8 mouse cellular contexts compared by ENCODE assay signal in genomic region chr9:70140340-70140739, GRCm38 (mm10). TPM values are rescaled to one million over a fixed set of nuclear protein-coding genes. Genes with fewer than 3 reads are reported as not detected.
A peak's percentile ranks its signal among the peaks of the same experiment; 100 is the strongest.
DNase-seq lines count a peak whose midpoint lies in the region; ATAC-seq and TF ChIP-seq lines count a peak whose summit lies in the region.

No protein-coding gene starts in this region.

- no peaks in the 10 kb centered on the region for H3K27me3 ChIP-seq in heart, adult 2 months (ENCODE audit: control insufficient read depth, insufficient read depth, low read length)
- peaks cover 8% of the 10 kb centered on the region; the same call in 1 of the 2 replicates for H3K27me3 ChIP-seq in heart, postnatal 0 days (ENCODE audit: control insufficient read depth, insufficient read depth, low read length)
- peaks cover 64% of the 10 kb centered on the region for H3K27me3 ChIP-seq in liver, embryonic 12.5 days (replicated peaks)

- H3K9ac ChIP-seq in heart, adult 2 months (ENCODE audit: low read depth, low read length): no peak overlapping the region
- H3K9ac ChIP-seq in heart, postnatal 0 days (replicated peaks; ENCODE audit: low read depth, low read length): no peak overlapping the region
- H3K9ac ChIP-seq in liver, embryonic 12.5 days: no peak overlapping the region

- DNase-seq in heart, adult 2 months: no peak
- DNase-seq in heart, postnatal 36 days: no peak
- peak; percentile 18 for DNase-seq in CD4-positive helper T cell, adult 2 months (ENCODE audit: low read depth, low spot score)
- no peak for DNase-seq in heart, postnatal 0 days (ENCODE audit: low spot score)
- DNase-seq in spleen, postnatal 4 days (ENCODE audit: low spot score in 2 of 2): no peak
- DNase-seq in lung, postnatal 14 days: no peak

- no peaks in the 10 kb centered on the region for H3K36me3 ChIP-seq in heart, adult 2 months (ENCODE audit: control insufficient read depth, insufficient read depth, low read length)
- H3K36me3 ChIP-seq in heart, postnatal 0 days (replicated peaks; ENCODE audit: control insufficient read depth, insufficient read depth, low read length): no peaks in the 10 kb centered on the region
- H3K36me3 ChIP-seq in liver, embryonic 12.5 days: no peaks in the 10 kb centered on the region

- ATAC-seq in heart, postnatal 0 days (ENCODE audit: insufficient read depth, low read depth): no peak
- no peak for ATAC-seq in liver, embryonic 12.5 days
- no peak for ATAC-seq in granulocyte monocyte progenitor cell, adult 5-6 weeks (replicated peaks; ENCODE audit: poor library complexity, severe bottlenecking)

- 51% methylated on average over 4 of the region's 4 CpGs for WGBS in heart, adult 2 months
- WGBS in heart, postnatal 0 days: 50% methylated on average over 4 of the region's 4 CpGs
- WGBS in liver, embryonic 12.5 days (ENCODE audit: insufficient replicate concordance): 48% methylated on average over 4 of the region's 4 CpGs

- intact Hi-C loops in heart, adult 2 months (cut with DNase I): no loop called here
- intact Hi-C loops in heart, postnatal 36 days (cut with DNase I): loop anchor here (5.0 kb wide), 1 partner anchor 67 kb away; the partner anchor contains the start of gene Myo1e

- no peaks in the 10 kb centered on the region for H3K9me3 ChIP-seq in heart, postnatal 0 days (replicated peaks; ENCODE audit: control insufficient read depth, low read length)
- no peaks in the 10 kb centered on the region for H3K9me3 ChIP-seq in liver, embryonic 12.5 days (replicated peaks)

- peak overlapping the region; percentile 94 for H3K4me2 ChIP-seq in heart, postnatal 0 days (ENCODE audit: low read depth, low read length)
- H3K4me2 ChIP-seq in liver, embryonic 12.5 days: peak overlapping the region; percentile 69; the same call in 1 of the 2 replicates

- TF ChIP-seq POLR2A in heart, adult 2 months (IDR thresholded peaks at IDR 0.05; ENCODE audit: insufficient read depth, low read depth, low read length): no peak

- H3K4me1 ChIP-seq in heart, adult 2 months (ENCODE audit: control insufficient read depth, insufficient read depth, low read length): peaks cover 3% of the 10 kb centered on the region; the same call in 1 of the 2 replicates
- peaks cover 10% of the 10 kb centered on the region for H3K4me1 ChIP-seq in heart, postnatal 0 days (ENCODE audit: control insufficient read depth, insufficient read depth)
- H3K4me1 ChIP-seq in liver, embryonic 12.5 days: peaks cover 9% of the 10 kb centered on the region; the same call in 1 of the 2 replicates

- peak overlapping the region; percentile 62 for H3K4me3 ChIP-seq in heart, adult 2 months
- H3K4me3 ChIP-seq in heart, postnatal 0 days (ENCODE audit: low read depth, low read length): peak overlapping the region; percentile 70
- H3K4me3 ChIP-seq in liver, embryonic 12.5 days: no peak overlapping the region

- H3K27ac ChIP-seq in heart, adult 2 months: peak overlapping the region; percentile 58
- peak overlapping the region; percentile 27; the same call in 1 of the 2 replicates for H3K27ac ChIP-seq in heart, postnatal 0 days (ENCODE audit: low read depth)
- no peak overlapping the region for H3K27ac ChIP-seq in liver, embryonic 12.5 days

- no peak for TF ChIP-seq EP300 in heart, adult 2 months (IDR thresholded peaks at IDR 0.05; ENCODE audit: insufficient read depth, low read depth, low read length)
- TF ChIP-seq EP300 in heart, postnatal 0 days (IDR thresholded peaks at IDR 0.05; ENCODE audit: low read depth): no peak

- no peak for TF ChIP-seq CTCF in heart, adult 2 months (IDR thresholded peaks at IDR 0.05)
- no peak for TF ChIP-seq CTCF in heart, postnatal 0 days (IDR thresholded peaks at IDR 0.05; ENCODE audit: low read depth)

- H3K79me2 ChIP-seq in heart, adult 2 months (replicated peaks; ENCODE audit: control insufficient read depth, insufficient read depth, low read length): no peaks in the 10 kb centered on the region

RNA-seq across cellular contexts. Expression of gene Fam81a, which starts 2.0 kb away (rescaled TPM):
- 10 to 100 TPM; 30.7 to 32.6 TPM for total RNA-seq in heart, adult 2 months (2021)
- 7.0 and 9.0 TPM in 2 replicates for polyA plus RNA-seq in heart, adult 2 months (2012; rRNA removed)
- 10 to 100 TPM; 32.8 to 37.8 TPM for total RNA-seq in heart, postnatal 36 days (2021)
- 24.8 and 28.2 TPM in 2 replicates for total RNA-seq in heart, postnatal 0 days (2014; rRNA removed; ENCODE audit: low replicate concordance)
- 19.8 and 22.3 TPM in 2 replicates for polyA plus RNA-seq in heart, postnatal 0 days (2015; fragmentation: Nextera tagmentation; extraction: Ambion mirVana)
- polyA plus RNA-seq in liver, embryonic 12.5 days (2016; fragmentation: Nextera tagmentation; extraction: Ambion mirVana): 0.74 and 0.98 TPM in 2 replicates
- total RNA-seq in granulocyte monocyte progenitor cell, adult 5-6 weeks (2014; fragmentation: Nextera tagmentation): not detected in 2 replicates
- not detected in 2 replicates for total RNA-seq in granulocyte monocyte progenitor cell, adult 5-6 weeks (2017)

Comparison
In these comparisons a context has a peak if more than half of its experiments do, and no peak if none do; other contexts are left out.
1. RNA of gene Fam81a, which starts 2.0 kb away (total RNA-seq): 32.8 to 37.8 TPM in heart, postnatal 36 days, 30.7 to 32.6 TPM in heart, adult 2 months and 24.8 to 28.2 TPM in heart, postnatal 0 days; not detected in granulocyte monocyte progenitor cell, adult 5-6 weeks; every median in the first group is over 10 times any median in the second.